Mouse (Mus musculus) liver, postnatal 0 days (tissue): ENCODE data around the gene Stk10.

Experiments used
- CTCF ChIP-seq: sonication (generic); IDR thresholded peaks from 2 replicates; pipeline ENCODE4 v1.5.1; 2016; ENCODE audit warnings: antibody characterized with exemption, low read depth
- EP300 ChIP-seq: IDR thresholded peaks from 2 replicates; pipeline ENCODE4 v1.6.1; 2016; ENCODE audit warnings: antibody characterized with exemption, low read depth, mild to moderate bottlenecking

- TF ChIP-seq EP300 (no peak), CTCF (no peak)
Measured at GRCm38 (mm10) chr11:32610616-32611015, 77.5 kb downstream of the Stk10 start.
